Comparison of ENCODE assay signal across 20 mouse cellular contexts in genomic region chr10:123052021-123052420, GRCm38 (mm10). TPM values are rescaled to one million over a fixed set of nuclear protein-coding genes. Genes with fewer than 3 reads are reported as not detected.
A peak's percentile ranks its signal among the peaks of the same experiment; 100 is the strongest.
DNase-seq lines count a peak whose midpoint lies in the region; ATAC-seq and TF ChIP-seq lines count a peak whose summit lies in the region.
"Had no signal": no experiment of that assay in that cellular context is flagged by ENCODE, and none has a peak within 500 bp of the region (broad histone marks: within the 10 kb centered on the region; RNA-seq: fewer than 3 reads in every experiment).

No protein-coding gene starts in this region.

- peak overlapping the region; percentile 40 for H3K27ac ChIP-seq in heart, embryonic 13.5 days (replicated peaks)
- no peak overlapping the region for H3K27ac ChIP-seq in kidney, adult 2 months (ENCODE audit: insufficient read depth, low read depth, low read length)
- no peak overlapping the region for H3K27ac ChIP-seq in midbrain, embryonic 11.5 days (ENCODE audit: low read depth, low read length)
- no peak overlapping the region for H3K27ac ChIP-seq in midbrain, embryonic 13.5 days
- H3K27ac ChIP-seq: forebrain, embryonic 15.5 days; hindbrain, embryonic 14.5 days; intestine, embryonic 15.5 days; limb, embryonic 12.5 days; stomach, embryonic 15.5 days had no signal

- TF ChIP-seq POLR2A in kidney, adult 2 months (IDR thresholded peaks at IDR 0.05; ENCODE audit: low read depth, low read length), result no peak

- H3K9me3 ChIP-seq in heart, embryonic 13.5 days, result no peaks in the 10 kb centered on the region
- no peaks in the 10 kb centered on the region for H3K9me3 ChIP-seq in midbrain, embryonic 11.5 days (ENCODE audit: control insufficient read depth, low read length)
- H3K9me3 ChIP-seq in midbrain, embryonic 13.5 days, result no peaks in the 10 kb centered on the region
- H3K9me3 ChIP-seq: forebrain, embryonic 15.5 days; intestine, embryonic 15.5 days; limb, embryonic 12.5 days; stomach, embryonic 15.5 days had no signal

- ATAC-seq in heart, embryonic 13.5 days (ENCODE audit: extremely low read depth, insufficient number of reproducible peaks, low FRiP score, low TSS enrichment), result no peak
- ATAC-seq in midbrain, embryonic 11.5 days (ENCODE audit: low FRiP score), result no peak
- ATAC-seq in midbrain, embryonic 13.5 days, result no peak
- ATAC-seq: forebrain, embryonic 15.5 days; intestine, embryonic 15.5 days had no signal

- no peak for DNase-seq in heart, adult 11 months
- DNase-seq in kidney, adult 2 months, result peak; percentile 52
- DNase-seq in kidney, adult 18-20 months, result no peak
- DNase-seq in midbrain, embryonic 11.5 days (ENCODE audit: low spot score, missing footprints), result peak; percentile 77
- no peak for DNase-seq in spleen, postnatal 10 days (ENCODE audit: low spot score in 2 of 2)
- no peak for DNase-seq in cerebellum, postnatal 36 days
- DNase-seq: adrenal gland, postnatal 10 days; cerebellum, adult 11-12 months; layer of hippocampus, adult 9-11 months; right cerebral cortex, adult 18-20 months; spleen, adult 18-20 months; thymus, adult 2 months had no signal

- 41% methylated on average over 7 of the region's 7 CpGs for WGBS in heart, embryonic 13.5 days
- 40% methylated on average over 7 of the region's 7 CpGs for WGBS in kidney, adult 2 months
- WGBS in midbrain, embryonic 11.5 days, result 91% methylated on average over 7 of the region's 7 CpGs
- WGBS in midbrain, embryonic 13.5 days, result 89% methylated on average over 7 of the region's 7 CpGs

- H3K4me2 ChIP-seq in heart, embryonic 13.5 days, result peak overlapping the region; percentile 18; the same call in 1 of the 2 replicates
- H3K4me2 ChIP-seq in midbrain, embryonic 11.5 days, result no peak overlapping the region
- H3K4me2 ChIP-seq in midbrain, embryonic 13.5 days (replicated peaks), result no peak overlapping the region
- H3K4me2 ChIP-seq: forebrain, embryonic 15.5 days; hindbrain, embryonic 14.5 days; intestine, embryonic 15.5 days; limb, embryonic 12.5 days; stomach, embryonic 15.5 days had no signal

- H3K27me3 ChIP-seq in heart, embryonic 13.5 days (replicated peaks), result no peaks in the 10 kb centered on the region
- H3K27me3 ChIP-seq in kidney, adult 2 months (replicated peaks; ENCODE audit: control insufficient read depth, insufficient read depth, low read length), result no peaks in the 10 kb centered on the region
- H3K27me3 ChIP-seq in midbrain, embryonic 11.5 days (ENCODE audit: control insufficient read depth, insufficient read depth, low read length), result no peaks in the 10 kb centered on the region
- no peaks in the 10 kb centered on the region for H3K27me3 ChIP-seq in midbrain, embryonic 13.5 days
- H3K27me3 ChIP-seq: forebrain, embryonic 15.5 days; intestine, embryonic 15.5 days; limb, embryonic 12.5 days; stomach, embryonic 15.5 days had no signal

- peaks cover 43% of the 10 kb centered on the region for H3K4me1 ChIP-seq in heart, embryonic 13.5 days
- H3K4me1 ChIP-seq in kidney, adult 2 months (ENCODE audit: control insufficient read depth, insufficient read depth, low read length), result no peaks in the 10 kb centered on the region
- H3K4me1 ChIP-seq in midbrain, embryonic 11.5 days (ENCODE audit: control insufficient read depth, insufficient read depth, low read length), result no peaks in the 10 kb centered on the region
- H3K4me1 ChIP-seq in midbrain, embryonic 13.5 days (replicated peaks), result no peaks in the 10 kb centered on the region
- H3K4me1 ChIP-seq: forebrain, embryonic 15.5 days; intestine, embryonic 15.5 days; limb, embryonic 12.5 days; stomach, embryonic 15.5 days had no signal

- no peak overlapping the region for H3K4me3 ChIP-seq in heart, embryonic 13.5 days
- no peak overlapping the region for H3K4me3 ChIP-seq in kidney, adult 2 months (ENCODE audit: insufficient read depth, low read depth, low read length)
- H3K4me3 ChIP-seq in midbrain, embryonic 11.5 days (ENCODE audit: low read depth, low read length), result no peak overlapping the region
- no peak overlapping the region for H3K4me3 ChIP-seq in midbrain, embryonic 13.5 days (replicated peaks)
- H3K4me3 ChIP-seq: erythroblast, embryonic 14.5 days; forebrain, embryonic 15.5 days; intestine, embryonic 15.5 days; limb, embryonic 12.5 days; stomach, embryonic 15.5 days had no signal

- H3K36me3 ChIP-seq in heart, embryonic 13.5 days, result peaks cover 35% of the 10 kb centered on the region
- peaks cover 2% of the 10 kb centered on the region; the same call in 1 of the 2 replicates for H3K36me3 ChIP-seq in kidney, adult 2 months (ENCODE audit: control insufficient read depth, insufficient read depth, low read length)
- H3K36me3 ChIP-seq in midbrain, embryonic 11.5 days (ENCODE audit: control insufficient read depth, insufficient read depth, low read length), result no peaks in the 10 kb centered on the region; the same call in 1 of the 2 replicates
- peaks cover 27% of the 10 kb centered on the region for H3K36me3 ChIP-seq in midbrain, embryonic 13.5 days
- H3K36me3 ChIP-seq: intestine, embryonic 15.5 days had no signal

- no peak for TF ChIP-seq CTCF in kidney, adult 2 months (conservative IDR thresholded peaks at IDR 0.05; ENCODE audit: insufficient read depth, insufficient read length, low read depth, low read length)

- H3K9ac ChIP-seq in heart, embryonic 13.5 days, result no peak overlapping the region
- H3K9ac ChIP-seq in midbrain, embryonic 11.5 days (ENCODE audit: low read length), result no peak overlapping the region
- no peak overlapping the region for H3K9ac ChIP-seq in midbrain, embryonic 13.5 days (replicated peaks)
- H3K9ac ChIP-seq: forebrain, embryonic 15.5 days; hindbrain, embryonic 14.5 days; intestine, embryonic 15.5 days; limb, embryonic 12.5 days; stomach, embryonic 15.5 days had no signal

RNA-seq across cellular contexts. Expression of gene Mon2, which starts 24.3 kb away (rescaled TPM):
- polyA plus RNA-seq in heart, embryonic 13.5 days (2015; fragmentation: Nextera tagmentation; extraction: Ambion mirVana), result 18.5 and 21.0 TPM in 2 replicates
- polyA plus RNA-seq in kidney, adult 2 months (2012; rRNA removed), result 42.6 and 50.2 TPM in 2 replicates
- 24.9 and 25.7 TPM in 2 replicates for polyA plus RNA-seq in midbrain, embryonic 11.5 days (2014; fragmentation: Nextera tagmentation; extraction: Ambion mirVana)
- polyA plus RNA-seq in midbrain, embryonic 13.5 days (2015; fragmentation: Nextera tagmentation; extraction: Ambion mirVana), result 26.9 and 29.6 TPM in 2 replicates

Comparison
In these comparisons a context has a peak if more than half of its experiments do, and no peak if none do; other contexts are left out.
1. DNase-seq: peak in kidney, adult 2 months (single experiment) and midbrain, embryonic 11.5 days (single experiment); none in heart, adult 11 months (single experiment), kidney, adult 18-20 months (single experiment), spleen, postnatal 10 days (0 of 2) and cerebellum, postnatal 36 days (0 of 2).